Mouse (Mus musculus): ENCODE measurements around the gene Chrna3. TPM values are rescaled to one million over a fixed set of nuclear protein-coding genes. Genes with fewer than 3 reads are reported as not detected.

The Chrna3 gene
- polyA plus RNA-seq, 1 experiment from 2014 or later: 0.99 TPM

DNA sequence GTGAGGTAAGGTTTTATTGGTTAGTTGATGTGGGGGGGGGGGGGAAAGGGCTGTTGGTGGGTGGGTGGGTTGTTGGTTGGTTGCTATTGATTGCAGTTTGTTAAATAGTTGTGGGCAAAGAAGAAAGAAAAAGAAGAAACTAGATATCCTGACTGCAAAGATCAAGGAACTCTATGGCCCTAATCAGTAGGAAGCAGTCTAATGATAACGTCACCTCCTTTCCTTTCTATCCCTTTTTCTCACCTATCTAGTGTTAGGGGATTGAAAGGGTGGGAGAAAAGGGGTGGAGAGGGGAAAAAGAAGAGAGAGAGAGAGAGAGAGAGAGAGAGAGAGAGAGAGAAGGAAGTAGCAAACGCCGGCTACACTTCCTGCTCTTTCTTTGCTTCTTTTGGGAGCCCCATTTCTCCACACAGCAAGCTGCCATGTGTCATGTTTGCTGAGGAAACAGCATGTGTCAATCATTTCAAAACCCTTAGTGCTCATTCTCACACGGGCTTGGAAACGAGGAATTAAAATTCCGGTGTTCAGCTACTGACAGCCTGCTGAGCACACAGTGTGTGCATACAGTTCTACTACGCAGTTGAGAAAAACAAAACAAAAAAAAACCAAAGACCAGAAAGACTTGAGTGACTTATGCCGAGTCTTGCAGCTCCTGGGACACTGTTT, 56.3 kb downstream of the Chrna3 start:
- Histone ChIP-seq H3K36me3 (ENCODE audit: control insufficient read depth, insufficient read depth, low read length) (no peaks in the 10 kb centered on the region), H3K4me1 (replicated peaks; ENCODE audit: control insufficient read depth, insufficient read depth, low read length) (no peaks in the 10 kb centered on the region), H3K27me3 (ENCODE audit: control insufficient read depth, insufficient read depth, low read depth, low read length) (no peaks in the 10 kb centered on the region), H3K4me2 (ENCODE audit: low read depth, low read length) (no peak overlapping the region), H3K9me3 (ENCODE audit: control insufficient read depth, low read length) (no peaks in the 10 kb centered on the region), H3K27ac (ENCODE audit: low read length) (no peak overlapping the region), H3K4me3 (ENCODE audit: low read length) (no peak overlapping the region), H3K9ac (ENCODE audit: low read length) (no peak overlapping the region)
- 52% methylated on average over 8 of the region's 8 CpGs for WGBS
- no peak for ATAC-seq (ENCODE audit: low read depth)

DNA sequence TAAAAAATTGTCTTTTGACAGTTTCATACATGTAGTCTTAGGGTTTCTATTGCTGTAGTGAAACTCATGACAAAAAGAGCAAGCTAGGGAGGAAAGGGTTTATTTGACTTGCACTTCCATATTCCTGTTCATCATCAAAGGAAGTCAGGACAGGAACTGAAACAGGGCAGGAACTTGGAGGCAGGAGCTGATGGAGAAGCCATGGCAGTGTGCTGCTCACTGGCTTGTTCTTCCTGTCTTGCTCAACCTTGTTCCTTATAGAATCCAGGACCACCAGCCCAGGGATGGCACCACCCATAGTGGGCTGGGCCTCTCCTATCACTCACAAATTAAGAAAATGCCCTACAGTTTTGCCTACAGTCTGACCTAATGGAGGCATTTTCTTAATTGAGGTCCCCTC, 62.7 kb downstream of the Chrna3 start:
- Histone ChIP-seq H3K27ac (ENCODE audit: low read length) (no peak overlapping the region), H3K27me3 (ENCODE audit: control insufficient read depth, insufficient read depth, low read depth, low read length) (no peaks in the 10 kb centered on the region), H3K9ac (ENCODE audit: low read length) (no peak overlapping the region), H3K4me1 (replicated peaks; ENCODE audit: control insufficient read depth, insufficient read depth, low read length) (no peaks in the 10 kb centered on the region), H3K4me2 (ENCODE audit: low read depth, low read length) (no peak overlapping the region), H3K36me3 (ENCODE audit: control insufficient read depth, insufficient read depth, low read length) (peaks cover 4% of the 10 kb centered on the region), H3K4me3 (ENCODE audit: low read length) (no peak overlapping the region), H3K9me3 (ENCODE audit: control insufficient read depth, low read length) (0 out of 2 replicates have a peak, but pooled peaks cover 5% of the 10 kb centered on the region)
- no peak for ATAC-seq (ENCODE audit: low read depth)

DNA sequence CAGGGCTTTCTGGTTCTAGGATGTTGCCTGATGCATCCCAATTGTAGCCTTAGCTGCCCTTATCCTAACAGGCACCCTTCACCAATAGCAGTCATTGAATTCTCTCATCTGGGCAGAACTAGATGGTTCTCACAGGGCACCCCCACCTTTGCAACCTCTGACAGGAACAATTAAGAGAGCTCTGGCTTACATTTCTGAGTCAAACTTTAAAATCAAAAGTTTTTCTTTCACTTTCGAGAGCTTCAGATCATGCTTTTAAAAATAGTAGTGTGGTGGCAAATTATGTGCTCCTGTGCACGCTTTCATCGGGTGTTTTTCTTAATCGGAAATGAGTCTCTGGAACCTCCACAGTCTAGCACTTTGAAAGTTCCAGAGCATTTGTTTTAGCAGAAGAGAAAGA, 65.3 kb downstream of the Chrna3 start:
- Histone ChIP-seq H3K4me1 (replicated peaks; ENCODE audit: control insufficient read depth, insufficient read depth, low read length) (no peaks in the 10 kb centered on the region), H3K4me3 (ENCODE audit: low read length) (no peak overlapping the region), H3K36me3 (ENCODE audit: control insufficient read depth, insufficient read depth, low read length) (peaks cover 18% of the 10 kb centered on the region), H3K4me2 (ENCODE audit: low read depth, low read length) (no peak overlapping the region), H3K27me3 (ENCODE audit: control insufficient read depth, insufficient read depth, low read depth, low read length) (no peaks in the 10 kb centered on the region), H3K27ac (ENCODE audit: low read length) (no peak overlapping the region), H3K9ac (ENCODE audit: low read length) (no peak overlapping the region), H3K9me3 (ENCODE audit: control insufficient read depth, low read length) (0 out of 2 replicates have a peak, but pooled peaks cover 5% of the 10 kb centered on the region)
- WGBS: 85% methylated on average over 4 of the region's 4 CpGs
- no peak for ATAC-seq (ENCODE audit: low read depth)

Other genes with a start within 250 kb of the Chrna3 start
- 29.7 and 32.1 TPM in 2 replicates for gene Ireb2, start 162.8 kb downstream of the Chrna3 start, polyA plus RNA-seq (2015; fragmentation: Nextera tagmentation; extraction: Ambion mirVana)
- gene Hykk, start 109.3 kb downstream of the Chrna3 start, polyA plus RNA-seq (2015; fragmentation: Nextera tagmentation; extraction: Ambion mirVana): 4.2 and 4.7 TPM in 2 replicates
- gene Psma4, start 75.8 kb downstream of the Chrna3 start, polyA plus RNA-seq (2015; fragmentation: Nextera tagmentation; extraction: Ambion mirVana): 253 and 254 TPM in 2 replicates
- 0.58 and 0.62 TPM in 2 replicates for gene AY074887, start 75.6 kb downstream of the Chrna3 start, polyA plus RNA-seq (2015; fragmentation: Nextera tagmentation; extraction: Ambion mirVana)
- 0.14 TPM in 1 of 2 replicates, not detected in the other for gene Chrna5, start 45.7 kb downstream of the Chrna3 start, polyA plus RNA-seq (2015; fragmentation: Nextera tagmentation; extraction: Ambion mirVana)
- 0.31 and 0.35 TPM in 2 replicates for gene Chrnb4, start 22.2 kb upstream of the Chrna3 start, polyA plus RNA-seq (2015; fragmentation: Nextera tagmentation; extraction: Ambion mirVana)
- 15.3 and 18.6 TPM in 2 replicates for gene Ube2q2, start 122.3 kb upstream of the Chrna3 start, polyA plus RNA-seq (2015; fragmentation: Nextera tagmentation; extraction: Ambion mirVana)
- 52.6 and 53.4 TPM in 2 replicates for gene Fbxo22, start 182.4 kb upstream of the Chrna3 start, polyA plus RNA-seq (2015; fragmentation: Nextera tagmentation; extraction: Ambion mirVana)

All from lung, embryonic 16.5 days (tissue).